Mouse (Mus musculus): ENCODE measurements around the gene Lad1.

DNA sequence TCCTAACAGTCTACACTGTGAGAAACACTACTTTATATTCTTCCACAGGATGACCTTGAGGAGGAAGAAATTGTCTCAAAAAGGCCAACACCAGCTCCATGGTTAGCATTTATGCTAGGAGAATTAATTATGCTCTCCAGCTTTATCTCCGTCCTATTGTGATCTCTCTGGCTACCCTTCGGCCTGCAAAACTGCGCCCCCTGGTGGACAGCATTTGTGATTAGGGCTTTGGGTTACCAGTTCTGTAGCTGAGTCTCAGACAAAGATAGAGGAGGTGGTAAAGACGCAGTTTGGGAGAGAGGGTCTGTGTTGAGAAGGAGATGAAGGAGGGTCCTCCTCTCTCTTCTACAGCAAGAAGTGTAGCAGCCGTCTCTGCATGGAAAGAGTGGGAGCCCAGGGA, 28.6 kb upstream of the Lad1 start:
- TF ChIP-seq POLR2A (IDR thresholded peaks at IDR 0.05; ENCODE audit: insufficient read length, low read depth), result no peak
- no peak for TF ChIP-seq TCF12 (IDR thresholded peaks at IDR 0.05; ENCODE audit: insufficient read depth, poor library complexity, severe bottlenecking)
- TF ChIP-seq MYOD1 (IDR thresholded peaks at IDR 0.05; ENCODE audit: control insufficient read depth in 1 of 3, insufficient read length in 2 of 3, low read depth in 2 of 3), result no peak
- TF ChIP-seq POLR2AphosphoS2 (IDR thresholded peaks at IDR 0.05; ENCODE audit: insufficient read length, low read depth), result no peak
- no peak for TF ChIP-seq E2F4 (IDR thresholded peaks at IDR 0.05; ENCODE audit: insufficient read depth)
- no peak for TF ChIP-seq MAX (IDR thresholded peaks at IDR 0.05; ENCODE audit: low read depth)
